Comparison of ENCODE assay signal across 23 mouse cellular contexts in the genomic region with DNA sequence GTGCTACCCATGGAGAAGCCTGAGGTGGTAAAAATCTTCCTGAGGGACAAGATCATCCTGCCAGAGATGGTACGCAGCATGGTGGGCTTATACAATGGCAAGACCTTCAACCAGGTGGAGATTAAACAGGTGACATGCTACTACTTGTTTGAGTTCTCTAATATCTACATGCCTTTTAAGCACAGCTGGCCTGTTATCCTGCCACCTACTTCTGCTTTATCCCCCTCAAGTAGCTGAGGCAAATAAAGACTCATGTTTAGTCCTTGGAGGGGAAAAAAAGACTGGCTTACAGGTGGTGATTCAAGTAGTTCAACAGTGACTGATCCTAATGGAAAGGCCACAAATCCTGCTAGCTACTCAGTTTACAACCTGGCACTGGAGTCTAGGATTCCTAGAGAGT. TPM values are rescaled to one million over a fixed set of nuclear protein-coding genes. Genes with fewer than 3 reads are reported as not detected.
A peak's percentile ranks its signal among the peaks of the same experiment; 100 is the strongest.
DNase-seq lines count a peak whose midpoint lies in the region; TF ChIP-seq lines count a peak whose summit lies in the region.
"Had no signal": no experiment of that assay in that cellular context is flagged by ENCODE, and none has a peak within 500 bp of the region (broad histone marks: within the 10 kb centered on the region; RNA-seq: fewer than 3 reads in every experiment).

No protein-coding gene starts in this region.

- H3K9ac ChIP-seq in MEL (ENCODE audit: control insufficient read depth, low read depth, low read length, poor library complexity, severe bottlenecking) = no peak overlapping the region
- H3K9ac ChIP-seq: embryonic facial prominence, embryonic 13.5 days; embryonic facial prominence, embryonic 15.5 days; forebrain, embryonic 13.5 days; forebrain, embryonic 15.5 days; forebrain, postnatal 0 days had no signal

- H3K79me2 ChIP-seq in MEL (ENCODE audit: control insufficient read depth, insufficient read depth, low read length, poor library complexity) = peaks cover 30% of the 10 kb centered on the region

- no peak overlapping the region for H3K4me3 ChIP-seq in gastrocnemius, adult 2 months
- H3K4me3 ChIP-seq in MEL (ENCODE audit: control insufficient read depth in 1 of 2, insufficient read depth in 1 of 2, low read depth in 2 of 2, low read length in 2 of 2) = no peak overlapping the region
- H3K4me3 ChIP-seq: embryonic facial prominence, embryonic 13.5 days; embryonic facial prominence, embryonic 15.5 days; erythroblast, embryonic 14.5 days; forebrain, embryonic 10.5 days; forebrain, embryonic 13.5 days; forebrain, embryonic 15.5 days had no signal

- peak overlapping the region; percentile 48; the same call in 1 of the 2 replicates for H3K27ac ChIP-seq in gastrocnemius, adult 2 months
- H3K27ac ChIP-seq in MEL (ENCODE audit: control insufficient read depth, low read depth, low read length) = no peak overlapping the region
- H3K27ac ChIP-seq: embryonic facial prominence, embryonic 13.5 days; embryonic facial prominence, embryonic 15.5 days; forebrain, embryonic 10.5 days; forebrain, embryonic 13.5 days; forebrain, embryonic 15.5 days had no signal

- no peaks in the 10 kb centered on the region for H3K4me1 ChIP-seq in MEL (ENCODE audit: control insufficient read depth in 1 of 2, insufficient read depth in 2 of 2, low read length in 2 of 2)
- H3K4me1 ChIP-seq: embryonic facial prominence, embryonic 13.5 days; forebrain, embryonic 10.5 days; forebrain, embryonic 13.5 days had no signal

- no peak for TF ChIP-seq EP300 in MEL (IDR thresholded peaks at IDR 0.05; ENCODE audit: low read depth in 1 of 2, low read length in 2 of 2)

- intact Hi-C loops in gastrocnemius, adult 2 months (cut with DNase I) = no loop called here
- intact Hi-C loops in gastrocnemius, postnatal 14 days (cut with DNase I; ENCODE audit: low total_unique reads) = no loop called here

- TF ChIP-seq RAD21 in MEL (IDR thresholded peaks at IDR 0.05; ENCODE audit: low read depth, low read length) = no peak

- H3K9me3 ChIP-seq in MEL (replicated peaks; ENCODE audit: insufficient read depth, low read length) = no peaks in the 10 kb centered on the region
- H3K9me3 ChIP-seq: embryonic facial prominence, embryonic 13.5 days; embryonic facial prominence, embryonic 15.5 days; forebrain, embryonic 10.5 days; forebrain, embryonic 13.5 days; forebrain, embryonic 15.5 days; G1E had no signal

- H3K36me3 ChIP-seq in MEL (ENCODE audit: control insufficient read depth in 1 of 2, insufficient read depth in 2 of 2, low read length in 2 of 2) = peaks cover under 1 to 9% of the 10 kb centered on the region in 2 experiments
- H3K36me3 ChIP-seq: embryonic facial prominence, embryonic 15.5 days; forebrain, embryonic 15.5 days had no signal

- no peaks in the 10 kb centered on the region for H3K27me3 ChIP-seq in MEL (ENCODE audit: control insufficient read depth in 1 of 2, insufficient read depth in 2 of 2, low read length in 2 of 2)
- H3K27me3 ChIP-seq: embryonic facial prominence, embryonic 13.5 days; embryonic facial prominence, embryonic 15.5 days; forebrain, embryonic 13.5 days; forebrain, embryonic 15.5 days had no signal

- TF ChIP-seq POLR2A in MEL (IDR thresholded peaks at IDR 0.05; ENCODE audit: control insufficient read depth in 1 of 2, insufficient read depth in 1 of 2, low read depth in 1 of 2, low read length in 2 of 2, poor library complexity in 1 of 2) = no peak

- TF ChIP-seq CTCF in gastrocnemius, adult 2 months (IDR thresholded peaks at IDR 0.05) = no peak
- TF ChIP-seq CTCF in MEL (IDR thresholded peaks at IDR 0.05 in 2 of 3, conservative IDR thresholded peaks at IDR 0.05 in 1 of 3; ENCODE audit: control insufficient read depth in 1 of 3, insufficient read depth in 1 of 3, low read depth in 2 of 3, low read length in 3 of 3, poor library complexity in 1 of 3, severe bottlenecking in 1 of 3) = no peak

- no peak for DNase-seq in gastrocnemius, adult 2 months
- no peak for DNase-seq in gastrocnemius, postnatal 14 days
- DNase-seq in A20 (ENCODE audit: low read depth, low spot score) = peak; percentile 67
- peak; percentile 57 for DNase-seq in MEL (ENCODE audit: low read depth, low spot score)
- no peak for DNase-seq in frontal cortex, adult 2 months (ENCODE audit: extremely low spot score in 1 of 2, low spot score in 1 of 2)
- DNase-seq: adrenal gland, adult 2 months; adrenal gland, postnatal 10 days; adrenal gland, postnatal 25 days; cerebellum, adult 11 months; cerebellum, adult 18-20 months; cerebellum, adult 8-10 months; cerebellum, adult 9-11 months; cerebellum, postnatal 14 days; cerebellum, postnatal 36 days; embryo, embryonic 11 days; forebrain, postnatal 0 days had no signal

TF ChIP-seq in MEL, 35 proteins besides CTCF, POLR2A, EP300 and RAD21:
- no peak for TF ChIP-seq BHLHE40 (IDR thresholded peaks at IDR 0.05; ENCODE audit: borderline replicate concordance, low read depth, low read length)
- no peak for TF ChIP-seq UBTF (IDR thresholded peaks at IDR 0.05; ENCODE audit: borderline replicate concordance, insufficient read depth, low read depth, low read length)
- TF ChIP-seq MAZ (IDR thresholded peaks at IDR 0.05; ENCODE audit: low read depth, low read length) = no peak
- no peak for TF ChIP-seq ZMIZ1 (IDR thresholded peaks at IDR 0.05; ENCODE audit: low read depth, low read length)
- TF ChIP-seq HCFC1 (IDR thresholded peaks at IDR 0.05; ENCODE audit: low read depth, low read length) = no peak
- TF ChIP-seq MXI1 (IDR thresholded peaks at IDR 0.05; ENCODE audit: low read depth, low read length) = no peak
- TF ChIP-seq ZC3H11A (IDR thresholded peaks at IDR 0.05; ENCODE audit: low read depth, low read length) = no peak
- no peak for TF ChIP-seq TAL1 (IDR thresholded peaks at IDR 0.05; ENCODE audit: low read length)
- TF ChIP-seq GABPA (IDR thresholded peaks at IDR 0.05; ENCODE audit: low read depth, low read length) = no peak
- no peak for TF ChIP-seq ETS1 (IDR thresholded peaks at IDR 0.05; ENCODE audit: low read depth, low read length)
- TF ChIP-seq POLR2AphosphoS5 (IDR thresholded peaks at IDR 0.05; ENCODE audit: borderline replicate concordance, low read depth, low read length) = no peak
- no peak for TF ChIP-seq ZNF384 (IDR thresholded peaks at IDR 0.05; ENCODE audit: low read depth, low read length)
- TF ChIP-seq TCF12 (IDR thresholded peaks at IDR 0.05; ENCODE audit: low read depth, low read length) = no peak
- no peak for TF ChIP-seq SIN3A (IDR thresholded peaks at IDR 0.05; ENCODE audit: low read length)

RNA-seq across cellular contexts. Expression of a gene that starts 11.4 kb away (rescaled TPM):
- 10 to 100 TPM; 76.3 to 87.6 TPM for total RNA-seq in gastrocnemius, adult 2 months (2021)
- total RNA-seq in gastrocnemius, postnatal 14 days (2021) = 10 to 100 TPM; 55.2 to 55.7 TPM
- 26.6 and 29.2 TPM in 2 replicates for total RNA-seq in MEL (2012; rRNA removed)
- polyA plus RNA-seq in MEL (2012; ENCODE audit: insufficient read depth in 1 of 2, insufficient read length in 2 of 2, low read depth in 1 of 2, low replicate concordance in 2 of 2, missing spikeins in 1 of 2) = 10 to 100 TPM; 38.0 to 38.1 TPM
- 38.2 and 39.7 TPM in 2 replicates for polyA plus RNA-seq in frontal cortex, adult 2 months (2012; rRNA removed)

Comparison
In these comparisons a context has a peak if more than half of its experiments do, and no peak if none do; other contexts are left out.
1. DNase-seq: peak in A20 (single experiment) and MEL (single experiment); none in gastrocnemius, adult 2 months (single experiment), gastrocnemius, postnatal 14 days (single experiment) and frontal cortex, adult 2 months (0 of 2).